Mouse (Mus musculus): Measurements from ENCODE around the gene Klk1b24. TPM values are rescaled to one million over a fixed set of nuclear protein-coding genes. Genes with fewer than 3 reads are reported as not detected.

Klk1b24 gene
- total RNA-seq (2023), result not detected

DNA sequence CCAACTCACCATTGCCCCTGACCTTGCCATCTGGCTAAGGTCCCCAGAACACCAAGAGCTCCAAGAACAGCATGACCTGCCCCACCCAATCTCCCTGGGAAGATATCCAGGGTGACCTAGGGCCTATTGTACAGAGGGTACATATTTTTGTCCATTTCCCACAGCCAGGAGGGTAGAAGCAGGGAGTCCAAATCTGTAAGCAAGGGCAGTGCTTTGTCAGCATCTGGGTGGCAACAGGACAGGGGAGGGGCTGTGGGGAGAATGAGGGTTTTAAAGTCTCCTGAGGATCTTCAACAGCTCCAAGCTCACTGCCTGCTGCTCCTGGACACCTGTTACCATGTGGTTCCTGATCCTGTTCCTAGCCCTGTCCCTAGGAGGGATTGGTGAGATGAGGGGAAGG, at the start of gene Klk1b24:
Gene Klk1b24 (plus strand): TSS at position 301 of the 400 bp plus-strand sequence.

GRCm38 (mm10) chr7:44197891-44198290, 9.9 kb downstream of the Klk1b24 start, which contains the start of gene Klk1b3:
Gene Klk1b3 (plus strand): TSS chr7:44198191.

GRCm38 (mm10) chr7:44207135-44207534, 19.1 kb downstream of the Klk1b24 start, which contains the start of gene Klk1b4:
Gene Klk1b4 (plus strand): TSS chr7:44207435.

GRCm38 (mm10) chr7:44215645-44216044, 27.6 kb downstream of the Klk1b24 start, which contains the start of gene Klk1b5:
Gene Klk1b5 (plus strand): TSS chr7:44215945.

GRCm38 (mm10) chr7:44225076-44225475, 37.0 kb downstream of the Klk1b24 start, which contains the start of gene Klk1:
Gene Klk1 (plus strand): TSS chr7:44225360.

GRCm38 (mm10) chr7:44235909-44236308, 47.9 kb downstream of the Klk1b24 start, which contains the start of gene Gm36864:
Gene Gm36864 (plus strand): TSS chr7:44236177.

Other genes with a start within 250 kb of the Klk1b24 start
- gene Klk1b8, start 237.6 kb upstream of the Klk1b24 start, total RNA-seq (2023), result not detected
- not detected for gene Klk1b1, start 221.5 kb upstream of the Klk1b24 start, total RNA-seq (2023)
- not detected for gene Klk1b9, start 212.2 kb upstream of the Klk1b24 start, total RNA-seq (2023)
- gene Klk1b11, start 192.4 kb upstream of the Klk1b24 start, total RNA-seq (2023), result not detected
- not detected for gene Klk1b26, start 176.1 kb upstream of the Klk1b24 start, total RNA-seq (2023)
- gene Klk1b27, start 135.9 kb upstream of the Klk1b24 start, total RNA-seq (2023), result not detected
- gene Klk1b21, start 85.9 kb upstream of the Klk1b24 start, total RNA-seq (2023), result not detected
- not detected for gene Klk1b22, start 75.6 kb upstream of the Klk1b24 start, total RNA-seq (2023)
- gene Klk1b16, start 51.5 kb upstream of the Klk1b24 start, total RNA-seq (2023), result not detected
- gene Klk1b3, start 10.0 kb downstream of the Klk1b24 start, total RNA-seq (2023), result not detected
- gene Klk1b4, start 19.2 kb downstream of the Klk1b24 start, total RNA-seq (2023), result not detected
- not detected for gene Klk1b5, start 27.7 kb downstream of the Klk1b24 start, total RNA-seq (2023)
- gene Klk1, start 37.1 kb downstream of the Klk1b24 start, total RNA-seq (2023), result not detected
- not detected for gene Gm36864, start 47.9 kb downstream of the Klk1b24 start, total RNA-seq (2023)
- 3.6 TPM for gene 1700028J19Rik, start 58.5 kb downstream of the Klk1b24 start, total RNA-seq (2023)
- gene 2410002F23Rik, start 58.5 kb downstream of the Klk1b24 start, total RNA-seq (2023), result 184 TPM
- not detected for gene Acp4, start 69.1 kb downstream of the Klk1b24 start, total RNA-seq (2023)
- not detected for gene Gm15517, start 73.2 kb downstream of the Klk1b24 start, total RNA-seq (2023)
- gene Clec11a, start 118.7 kb downstream of the Klk1b24 start, total RNA-seq (2023), result 1.5 TPM
- 1.8 TPM for gene Shank1, start 122.0 kb downstream of the Klk1b24 start, total RNA-seq (2023)
- gene Syt3, start 195.9 kb downstream of the Klk1b24 start, total RNA-seq (2023), result 0.83 TPM
- not detected for gene 1700008O03Rik, start 197.6 kb downstream of the Klk1b24 start, total RNA-seq (2023)
- not detected for gene Lrrc4b, start 240.8 kb downstream of the Klk1b24 start, total RNA-seq (2023)